Mouse (Mus musculus) small intestine, adult 2 months (tissue): Measurements from ENCODE around the gene Cntnap1.

ENCODE experiments used
- CTCF ChIP-seq: fragments of 200-500 bp; IDR thresholded peaks from 2 replicates; pipeline ENCODE4 v1.5.1; 2012; ENCODE audit warnings: low read depth, mild to moderate bottlenecking, control low read depth, inconsistent platforms, low read length, moderate library complexity, mixed read lengths; ENCODE audit not compliant: insufficient replicate concordance, insufficient read length; ENCODE audit errors: extremely low read depth
- POLR2A ChIP-seq: fragments of 200-500 bp; IDR thresholded peaks from 2 replicates; pipeline ENCODE4 v1.6.1; 2012; ENCODE audit warnings: low read depth, mild to moderate bottlenecking, control low read depth, inconsistent platforms, low read length, moderate library complexity

- TF ChIP-seq CTCF (no peak), POLR2A (no peak)
These were observed 8.8 kb upstream of the Cntnap1 start for GRCm38 (mm10) chr11:101161551-101161950.
